Mouse (Mus musculus) myocyte (in vitro differentiated cells): ENCODE results near the gene Klk7.

ENCODE experiments used
- E2F4 ChIP-seq: IDR thresholded peaks from one replicate; pipeline ENCODE4 v1.6.1; 2011; ENCODE audit warnings: mild to moderate bottlenecking, control low read depth, moderate library complexity; ENCODE audit not compliant: insufficient read depth
- MYOG ChIP-seq, 3 experiments: IDR thresholded peaks; one replicate each; pipeline ENCODE4 v1.6.1; 2011; ENCODE audit warnings: control low read depth in 2 of 3, low read depth in 2 of 3, mild to moderate bottlenecking in 2 of 3; ENCODE audit not compliant: insufficient read length in 2 of 3, control insufficient read depth in 1 of 3, insufficient read depth in 1 of 3
- POLR2A ChIP-seq: IDR thresholded peaks from one replicate; pipeline ENCODE4 v1.6.1; 2011; ENCODE audit warnings: low read depth, mild to moderate bottlenecking, control low read depth, moderate library complexity; ENCODE audit not compliant: insufficient read length
- TCF12 ChIP-seq: IDR thresholded peaks from one replicate; pipeline ENCODE4 v1.6.1; 2011; ENCODE audit warnings: mild to moderate bottlenecking, control low read depth; ENCODE audit not compliant: poor library complexity, insufficient read depth, severe bottlenecking
- TCF3 ChIP-seq: IDR thresholded peaks from one replicate; pipeline ENCODE4 v1.6.1; 2011; ENCODE audit warnings: low read depth, control low read depth; ENCODE audit not compliant: insufficient read length
- USF1 ChIP-seq: IDR thresholded peaks from one replicate; pipeline ENCODE4 v1.6.1; 2011; ENCODE audit warnings: low read depth, mild to moderate bottlenecking, control low read depth, moderate library complexity

DNA sequence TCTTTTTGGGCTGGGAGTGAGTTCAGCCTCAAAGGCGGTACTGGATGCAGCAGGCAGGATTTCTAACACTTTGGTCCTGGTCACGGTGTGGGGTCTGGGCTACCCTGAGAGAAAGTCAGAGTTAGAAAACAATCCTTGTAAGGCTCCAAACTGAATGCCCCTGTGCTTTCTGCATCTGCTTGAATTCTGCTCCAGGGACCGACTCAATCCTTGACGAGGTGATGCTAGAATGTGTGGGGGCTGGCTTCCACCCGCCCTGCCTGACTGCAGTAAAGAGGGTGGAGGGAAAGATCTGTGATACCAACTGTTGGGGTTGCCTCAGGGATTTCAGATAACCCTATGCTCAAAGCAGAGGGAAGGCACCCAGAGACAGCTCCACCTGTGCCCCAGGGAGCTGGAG, at the start of gene Klk7:
- no peak for TF ChIP-seq TCF3
- no peak for TF ChIP-seq E2F4
- TF ChIP-seq MYOG (IDR thresholded peaks at IDR 0.05; ENCODE audit: control insufficient read depth in 1 of 3, insufficient read depth in 1 of 3, insufficient read length in 2 of 3, low read depth in 2 of 3), result no peak
- no peak for TF ChIP-seq USF1
- no peak for TF ChIP-seq POLR2A
- no peak for TF ChIP-seq TCF12
